Mouse (Mus musculus) thymus, adult 2 months (tissue): Measurements from ENCODE around the gene Eef1a2.

ENCODE experiments used
- CTCF ChIP-seq: fragments of 200-500 bp; IDR thresholded peaks from 2 replicates; pipeline ENCODE4 v1.5.1; 2012; ENCODE audit warnings: mild to moderate bottlenecking, control low read depth, low read length, moderate library complexity, borderline replicate concordance; ENCODE audit not compliant: control insufficient read depth, poor library complexity, insufficient read depth; ENCODE audit errors: extremely low read depth
- POLR2A ChIP-seq: fragments of 200-500 bp; IDR thresholded peaks from 2 replicates; pipeline ENCODE4 v1.6.1; 2012; ENCODE audit warnings: mild to moderate bottlenecking, low read length, control low read depth, moderate library complexity; ENCODE audit not compliant: control insufficient read depth, poor library complexity, insufficient read depth; ENCODE audit errors: extremely low read depth

DNA sequence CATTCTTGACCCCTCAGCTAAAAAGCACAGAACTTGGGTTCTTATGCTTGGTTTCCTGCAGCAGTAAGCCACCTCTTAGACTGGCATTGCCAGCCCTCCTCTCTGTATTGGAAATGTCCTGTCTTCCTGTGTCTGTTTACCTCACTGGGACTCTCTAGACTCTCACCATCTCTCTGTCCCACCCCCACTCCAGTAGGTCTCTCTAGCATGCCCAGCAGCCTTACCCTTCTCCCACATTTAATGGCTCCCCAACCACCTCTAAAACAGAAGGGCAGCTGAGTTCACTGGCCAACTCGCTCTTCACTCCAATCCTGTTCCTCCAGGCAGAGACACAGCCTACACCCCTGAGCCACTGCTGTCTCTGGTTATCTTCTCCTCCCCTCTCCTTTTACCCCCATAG lies 55.2 kb downstream of the Eef1a2 start:
- TF ChIP-seq POLR2A (no peak), CTCF (no peak)
